Mouse (Mus musculus): ENCODE results near the gene Glb1l.
A peak's percentile ranks its signal among the peaks of the same experiment; 100 is the strongest.

Gene Glb1l

DNA sequence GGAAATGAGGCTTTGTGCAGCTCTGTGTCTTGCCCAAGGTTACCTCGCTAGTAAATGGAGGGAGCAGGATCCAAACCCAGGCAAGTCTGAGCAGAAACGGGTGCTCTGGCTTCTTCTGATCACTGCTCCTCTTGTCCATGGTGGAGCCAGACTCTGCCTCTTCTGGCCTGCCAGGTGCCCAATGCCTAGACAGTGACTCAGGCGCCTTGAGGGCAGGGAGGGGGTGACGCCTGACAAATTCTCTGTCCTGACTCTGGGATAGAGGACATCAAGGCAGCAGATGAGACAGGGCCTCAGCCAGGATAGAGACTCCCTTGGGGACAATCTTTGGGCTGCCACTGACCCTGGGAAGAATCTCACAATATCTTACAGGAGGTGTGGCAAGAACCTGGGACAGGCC, 20.6 kb upstream of the Glb1l start:
- no peak for DNase-seq (ENCODE audit: low spot score)

DNA sequence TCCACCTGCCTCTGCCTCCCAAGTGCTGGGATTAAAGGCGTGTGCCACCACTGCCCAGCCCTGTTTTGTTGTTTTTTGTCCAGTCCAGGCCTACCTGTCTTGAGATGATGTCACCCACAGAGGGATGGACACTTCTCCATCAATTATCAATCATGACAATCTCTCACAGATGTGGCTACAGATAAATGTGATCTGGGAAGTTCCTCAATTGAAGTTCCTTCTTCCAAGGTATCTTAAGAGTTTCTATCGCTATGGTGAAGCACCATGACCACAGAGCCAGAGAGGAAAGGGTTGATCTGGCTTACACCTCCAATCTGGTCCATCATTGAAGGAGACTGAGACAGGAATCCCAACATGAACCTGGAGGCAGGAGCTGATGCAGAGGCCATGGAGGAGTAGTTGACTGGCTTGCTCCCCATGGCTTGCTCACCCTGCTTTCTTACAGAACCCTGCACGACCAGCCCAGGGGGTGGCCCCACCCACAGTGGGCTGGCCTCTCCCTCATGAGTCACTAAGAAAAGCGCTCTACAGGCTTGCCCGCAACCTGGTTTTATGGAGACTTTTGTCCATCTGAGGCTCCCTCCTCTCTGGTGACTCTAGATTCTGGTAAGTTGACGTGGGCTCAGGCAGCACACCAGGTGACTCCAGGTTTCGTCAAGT, 19.9 kb upstream of the Glb1l start:
- DNase-seq (ENCODE audit: low spot score): no peak

DNA sequence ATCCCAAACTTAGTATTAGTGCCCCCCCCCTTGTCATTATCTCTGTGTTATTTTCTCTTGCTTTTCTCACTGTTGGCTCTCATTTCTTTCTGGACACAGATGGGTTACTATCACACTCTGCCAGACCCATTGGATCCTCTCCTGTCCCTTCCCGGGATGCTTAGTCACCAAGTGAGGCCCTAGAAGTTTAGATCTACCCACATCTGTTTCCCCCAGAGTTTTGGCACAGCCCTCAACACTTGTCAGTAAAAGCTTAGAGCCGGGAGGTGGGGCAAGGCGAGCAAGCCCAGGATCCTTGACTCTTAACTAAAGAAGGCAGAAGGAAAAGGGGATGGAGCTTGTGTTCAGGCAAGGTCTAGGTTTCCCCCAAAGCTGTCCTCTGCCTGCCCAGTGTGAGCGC, 18.5 kb upstream of the Glb1l start:
- peak; percentile 26 for DNase-seq (ENCODE audit: low spot score)

DNA sequence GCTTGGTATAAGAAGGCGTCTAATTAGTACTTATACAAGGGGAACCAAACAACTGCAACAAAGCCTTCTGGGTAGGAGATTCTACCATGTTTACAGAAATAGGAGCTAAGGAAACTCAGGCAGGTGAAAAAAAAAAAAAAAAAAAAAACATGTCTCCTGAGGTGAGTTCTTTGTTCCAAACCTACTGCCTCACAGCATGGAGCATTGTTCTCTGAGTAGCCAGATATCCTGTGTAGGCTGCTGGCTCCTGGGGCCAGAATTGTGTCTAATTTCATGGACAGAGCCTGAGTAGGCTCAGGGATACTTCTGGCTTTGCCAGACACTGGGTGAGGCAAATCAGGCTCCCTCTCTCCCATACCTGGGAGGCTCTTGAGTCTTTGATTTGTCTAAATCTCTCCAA, 17.0 kb upstream of the Glb1l start:
- DNase-seq (ENCODE audit: low spot score): no peak

DNA sequence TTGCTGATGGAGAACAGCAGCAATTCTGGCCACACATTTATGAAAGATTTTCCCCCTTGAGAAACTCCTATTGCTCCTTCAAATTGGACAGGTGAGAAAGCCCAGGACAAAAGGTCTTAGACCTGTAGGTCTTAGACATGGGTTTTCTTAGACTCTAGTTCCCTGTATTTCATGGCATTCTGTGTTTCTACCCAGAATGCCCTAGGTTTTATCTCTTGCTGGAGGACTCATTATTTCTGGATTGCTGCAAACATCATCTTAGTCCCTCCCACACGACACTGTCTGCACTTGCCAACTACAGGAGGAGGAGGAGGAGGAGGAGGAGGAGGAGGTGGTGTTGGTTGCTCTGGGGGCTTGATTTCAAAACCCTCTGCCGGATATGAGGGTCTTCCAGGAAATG, 15.5 kb upstream of the Glb1l start:
- DNase-seq (ENCODE audit: low spot score): peak; percentile 31

DNA sequence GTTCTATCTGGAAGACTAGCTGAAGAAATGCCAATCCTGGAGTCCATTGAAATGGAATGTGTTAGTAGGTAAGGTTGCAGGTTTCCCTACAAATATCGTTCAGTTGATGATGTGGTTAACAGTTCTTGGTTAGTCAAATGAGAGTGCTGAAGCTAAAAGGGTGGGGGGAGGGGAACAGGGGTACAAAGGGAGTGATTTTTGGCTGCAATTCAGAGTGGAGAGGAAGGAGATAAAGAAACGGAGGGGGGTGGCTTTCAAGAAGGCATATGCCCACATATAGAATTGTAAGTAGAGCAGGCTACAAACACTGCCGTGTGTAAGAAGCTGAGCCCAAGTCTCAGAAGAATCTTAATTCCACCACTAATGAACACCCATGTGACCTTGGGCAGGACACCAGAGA, 14.9 kb upstream of the Glb1l start:
- no peak for DNase-seq (ENCODE audit: low spot score)

DNA sequence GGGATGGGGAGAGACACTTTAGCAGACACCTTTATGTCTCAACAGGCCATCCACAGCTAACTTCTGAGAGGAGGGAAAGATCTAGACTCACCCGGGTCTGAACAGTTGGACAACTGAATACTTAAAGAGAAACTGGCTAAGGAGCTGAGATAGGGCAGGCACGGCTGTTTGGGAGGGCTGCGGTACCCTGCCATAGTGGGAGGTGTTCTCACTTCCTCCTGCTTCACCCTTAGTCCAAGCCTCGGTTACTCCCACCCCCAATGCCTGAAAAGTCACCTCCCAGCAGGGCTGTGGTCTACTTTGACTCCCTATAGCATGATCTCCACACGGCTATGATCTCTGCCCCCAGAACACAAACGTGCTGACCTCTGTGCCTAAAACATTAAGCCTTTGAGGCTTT, 12.9 kb upstream of the Glb1l start:
- no peak for DNase-seq (ENCODE audit: low spot score)

DNA sequence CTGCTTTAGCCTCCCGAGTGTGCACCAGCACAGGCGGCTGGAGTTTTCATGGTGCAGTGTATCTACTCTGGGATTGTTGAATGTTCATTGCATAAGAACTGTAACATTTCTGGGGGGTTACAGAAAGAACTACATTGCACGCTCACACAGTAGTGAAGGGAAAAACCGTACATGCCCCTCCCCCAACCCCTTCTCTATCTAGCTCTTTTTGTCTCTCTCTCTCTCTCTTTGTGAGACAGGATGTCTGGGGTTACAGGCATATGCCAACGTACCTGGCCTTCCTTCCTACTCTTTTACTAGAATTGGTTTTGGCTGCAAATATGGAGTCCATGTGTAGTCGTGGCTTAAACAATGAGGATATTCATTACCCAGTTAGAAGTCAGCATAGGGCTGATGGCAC, 12.3 kb upstream of the Glb1l start:
- no peak for DNase-seq (ENCODE audit: low spot score)

DNA sequence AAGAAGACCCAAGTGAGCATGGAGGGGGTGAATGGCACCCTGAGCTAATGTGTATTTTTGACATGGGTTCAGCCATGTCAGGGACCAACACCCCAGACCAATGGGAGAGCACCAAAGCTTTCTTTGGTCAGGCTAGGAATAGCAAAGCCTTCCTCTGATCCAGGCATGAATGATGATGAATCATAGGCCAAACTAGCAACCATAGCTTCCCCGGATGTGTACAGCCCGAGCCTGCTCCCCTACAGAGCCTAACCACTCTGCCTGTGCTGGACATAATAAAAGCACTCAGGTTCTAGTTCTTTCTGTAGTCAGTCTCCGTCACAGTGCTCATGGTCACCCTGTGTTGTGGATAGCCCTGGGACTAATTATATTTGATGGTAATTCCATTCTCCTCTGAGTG, 10.9 kb upstream of the Glb1l start:
- DNase-seq (ENCODE audit: low spot score): no peak

DNA sequence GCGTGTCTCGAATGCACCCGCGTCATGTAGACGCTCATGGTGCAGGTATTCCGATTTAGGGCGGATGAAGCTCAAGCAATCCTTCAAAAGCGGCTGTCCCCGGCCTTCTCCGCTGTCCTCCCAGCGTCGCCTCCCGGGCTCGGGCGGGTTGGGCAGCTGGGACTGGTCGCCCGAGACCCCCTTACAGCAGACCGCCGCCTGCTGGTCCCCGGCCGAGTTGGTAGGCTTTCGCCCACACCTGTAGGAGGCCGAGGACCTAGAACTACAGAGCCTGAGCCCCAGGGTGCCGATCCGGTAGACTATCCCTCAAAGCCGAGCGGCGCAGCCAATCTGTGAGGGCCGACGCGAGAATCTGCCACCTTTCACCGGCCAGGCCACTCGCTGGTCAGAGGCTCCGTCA, 8.9 kb upstream of the Glb1l start, which contains the start of gene Tuba4a:
Tuba4a (minus strand) TSS at position 335 of the 400 bp plus-strand sequence.
- DNase-seq (ENCODE audit: low spot score): no peak

DNA sequence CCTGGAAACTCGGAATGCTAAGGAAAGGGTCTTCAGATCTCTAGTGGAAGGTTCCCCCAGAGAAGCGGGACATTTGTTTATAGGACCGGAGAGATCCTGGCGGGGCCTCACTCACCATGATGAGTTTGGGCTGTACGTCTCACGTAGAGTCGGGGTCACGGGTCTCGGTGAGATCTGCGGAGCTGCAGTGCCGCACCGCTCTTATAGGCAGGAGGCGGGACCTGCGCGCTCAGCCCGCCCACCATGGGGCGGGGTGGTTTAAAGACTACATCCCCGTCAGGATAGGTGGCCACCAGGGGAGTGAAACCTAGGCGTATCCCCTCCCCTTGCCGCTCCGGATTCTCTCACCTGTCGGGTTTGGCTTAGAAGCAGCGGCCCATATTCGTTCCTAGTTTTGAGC, 8.5 kb upstream of the Glb1l start:
- DNase-seq (ENCODE audit: low spot score): peak; percentile 81

DNA sequence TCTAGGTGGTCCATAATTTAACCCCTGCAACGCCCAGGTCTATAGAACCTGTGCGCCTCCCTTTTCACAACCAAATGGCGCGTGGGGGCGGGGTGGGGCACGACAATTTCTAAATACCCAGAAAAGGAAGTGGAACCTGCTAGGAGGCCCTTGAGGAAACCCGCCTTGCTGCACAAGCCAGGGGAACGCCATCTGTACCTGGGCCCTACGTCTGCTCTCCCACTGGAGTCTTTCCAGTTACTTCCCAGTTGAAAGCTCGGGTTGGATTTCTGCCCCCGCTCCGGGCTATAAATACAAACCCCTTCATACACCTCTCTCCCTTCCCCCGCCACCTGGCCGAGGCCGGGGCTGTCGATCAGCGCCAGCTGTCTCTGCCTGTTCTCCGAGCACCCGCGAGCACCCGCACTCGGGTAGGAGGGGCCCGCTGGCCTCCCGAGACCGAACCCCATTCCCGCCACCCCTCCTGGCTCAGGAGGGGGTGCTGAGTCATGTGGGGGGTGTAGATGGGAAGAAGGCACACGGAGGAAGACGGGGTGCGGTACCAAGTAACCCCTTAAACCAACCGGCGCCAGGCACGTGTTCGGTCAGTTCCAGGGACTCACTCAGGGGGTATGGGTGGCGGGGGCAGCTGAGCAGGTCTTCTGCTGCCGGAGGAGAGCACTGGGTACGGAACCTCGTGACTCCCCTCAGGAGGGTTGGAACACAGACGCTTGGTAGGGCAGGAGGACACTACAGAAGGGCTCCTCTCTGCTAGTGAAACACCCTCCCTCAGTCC, 7.8 kb upstream of the Glb1l start:
- DNase-seq (ENCODE audit: low spot score): no peak

DNA sequence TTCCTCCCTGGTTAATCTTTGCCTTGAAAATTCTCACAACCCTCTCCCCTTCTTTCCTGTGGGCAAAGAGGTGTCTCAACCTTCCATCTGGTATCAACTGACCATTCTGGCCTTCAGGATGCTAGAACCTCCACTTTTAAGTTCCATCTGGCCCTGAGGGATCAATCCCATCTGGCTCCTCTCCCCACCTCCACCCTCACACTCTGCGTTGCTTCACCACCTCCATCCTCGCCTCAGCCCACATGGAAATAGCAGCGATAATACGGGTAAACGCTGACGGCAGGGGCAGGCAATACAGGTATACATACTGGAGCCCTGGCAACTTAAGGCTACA, 7.2 kb upstream of the Glb1l start:
- no peak for DNase-seq (ENCODE audit: low spot score)

DNA sequence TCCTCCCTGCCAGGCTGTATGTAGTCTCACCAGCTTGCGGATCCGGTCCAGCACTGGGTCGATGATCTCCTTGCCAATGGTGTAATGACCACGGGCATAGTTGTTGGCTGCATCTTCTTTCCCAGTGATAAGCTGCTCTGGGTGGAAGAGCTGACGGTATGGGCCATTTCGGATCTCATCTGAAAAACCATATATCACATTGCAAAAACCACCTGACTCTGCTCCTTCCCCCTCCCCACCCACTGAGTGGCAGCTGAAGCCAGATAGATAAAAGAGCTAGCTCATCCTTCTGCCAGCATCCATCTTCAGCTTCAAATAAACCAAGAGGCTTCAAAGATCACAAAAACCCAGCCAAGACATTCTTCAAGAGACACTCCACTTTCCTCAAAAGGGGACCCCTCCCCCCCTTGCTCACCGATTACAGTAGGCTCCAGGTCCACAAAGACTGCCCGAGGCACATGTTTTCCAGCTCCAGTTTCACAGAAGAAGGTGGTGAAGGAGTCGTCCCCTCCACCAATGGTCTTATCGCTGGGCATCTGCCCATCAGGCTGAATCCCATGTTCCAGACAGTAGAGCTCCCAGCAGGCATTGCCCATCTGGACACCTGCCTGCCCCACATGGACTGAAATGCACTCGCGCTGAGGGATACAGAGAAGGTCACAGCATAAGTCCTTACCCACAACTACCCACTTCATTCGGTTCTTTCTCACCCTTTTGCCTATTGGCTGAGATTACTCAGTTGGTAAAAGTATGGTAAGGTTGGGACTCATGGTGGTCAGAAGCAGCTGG, 6.4 kb upstream of the Glb1l start:
- DNase-seq (ENCODE audit: low spot score): no peak

DNA sequence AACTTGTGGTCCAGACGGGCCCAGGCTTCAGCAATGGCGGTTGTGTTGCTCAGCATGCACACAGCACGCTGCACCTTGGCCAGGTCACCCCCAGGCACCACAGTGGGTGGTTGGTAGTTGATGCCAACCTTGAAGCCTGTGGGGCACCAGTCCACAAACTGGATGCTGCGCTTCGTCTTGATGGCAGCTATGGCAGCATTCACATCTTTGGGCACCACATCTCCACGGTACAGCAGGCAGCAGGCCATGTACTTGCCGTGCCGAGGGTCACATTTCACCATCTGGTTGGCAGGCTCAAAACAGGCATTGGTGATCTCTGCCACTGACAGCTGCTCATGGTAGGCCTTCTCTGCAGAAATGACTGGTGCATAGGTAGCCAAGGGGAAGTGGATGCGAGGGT, 5.2 kb upstream of the Glb1l start:
- DNase-seq (ENCODE audit: low spot score): no peak

DNA sequence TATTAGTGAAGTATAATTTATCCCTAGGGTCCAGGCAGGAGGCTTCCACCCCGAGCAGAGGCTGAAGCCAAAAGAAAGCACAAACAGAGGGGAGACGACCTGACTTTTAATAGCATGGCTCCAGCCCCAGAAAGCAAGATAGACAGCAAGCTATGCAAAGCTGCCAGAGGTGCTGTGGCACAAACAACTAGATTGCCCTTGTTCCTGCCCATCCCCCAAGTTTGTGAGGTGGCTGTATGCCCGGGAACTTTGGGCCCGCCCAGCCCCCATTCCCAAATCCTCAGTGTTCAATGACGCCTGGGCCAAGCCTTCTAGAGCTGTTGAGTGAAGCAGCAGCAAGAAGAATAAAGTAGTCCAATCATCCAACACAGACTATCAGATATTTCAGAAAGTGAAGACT, 4.3 kb upstream of the Glb1l start:
- no peak for DNase-seq (ENCODE audit: low spot score)

DNA sequence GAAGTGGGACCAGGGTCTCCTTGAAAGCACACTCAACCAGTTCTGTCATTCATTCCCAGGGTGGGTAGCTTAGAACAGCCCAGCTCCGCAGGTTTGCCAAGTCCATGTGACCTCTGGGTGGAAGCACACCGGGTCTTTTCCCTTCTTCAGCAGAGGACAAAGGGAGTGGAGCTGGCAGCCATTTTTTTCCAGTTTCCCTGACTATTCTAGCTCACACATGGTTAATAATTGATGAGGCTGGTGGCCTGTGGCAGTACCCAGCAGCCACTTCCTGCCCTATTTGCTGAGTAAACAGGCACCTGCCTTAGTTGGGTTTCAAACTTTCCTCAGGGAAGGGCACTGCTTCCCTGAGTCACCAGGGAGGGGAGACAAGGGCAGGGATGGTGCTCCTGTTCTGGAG, 3.8 kb upstream of the Glb1l start:
- DNase-seq (ENCODE audit: low spot score): no peak

DNA sequence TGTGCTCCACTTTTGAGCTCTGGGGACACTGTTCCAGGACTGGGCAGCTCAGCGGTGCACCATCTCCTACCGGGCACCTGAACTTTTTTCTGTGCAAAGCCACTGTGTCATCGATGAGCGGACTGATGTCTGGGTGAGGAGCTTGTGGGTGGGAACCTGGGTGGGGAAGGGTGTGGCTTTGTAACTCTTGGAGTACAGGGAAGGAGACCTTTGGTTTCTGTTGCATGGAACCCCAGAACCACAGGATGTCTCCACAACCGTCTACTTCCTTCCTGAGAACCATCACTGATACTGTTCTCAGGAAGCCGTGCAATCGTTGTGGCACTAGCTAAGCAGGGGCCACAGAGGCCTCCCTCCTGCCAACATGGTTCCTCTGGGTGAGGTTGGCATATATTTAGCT, 2.5 kb upstream of the Glb1l start:
- DNase-seq (ENCODE audit: low spot score): no peak

DNA sequence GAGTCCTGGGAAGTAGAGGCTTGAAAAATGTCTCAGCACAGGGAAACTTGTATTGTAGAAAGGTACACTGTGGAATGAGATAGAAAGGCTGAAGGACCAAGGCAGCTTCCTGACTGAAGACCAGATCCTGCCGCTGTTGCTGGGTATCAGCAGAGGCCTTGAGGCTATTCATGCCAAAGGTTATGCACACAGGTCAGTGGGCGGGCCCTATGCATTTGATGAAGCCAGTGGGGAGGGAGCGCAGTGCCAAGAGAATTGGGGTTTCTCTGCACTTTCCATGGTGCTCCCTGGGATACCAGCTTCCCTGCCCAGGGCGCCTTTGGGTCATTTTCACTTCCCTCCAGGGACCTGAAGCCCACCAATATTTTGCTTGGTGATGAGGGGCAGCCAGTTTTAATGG, 1.9 kb upstream of the Glb1l start:
- no peak for DNase-seq (ENCODE audit: low spot score)

DNA sequence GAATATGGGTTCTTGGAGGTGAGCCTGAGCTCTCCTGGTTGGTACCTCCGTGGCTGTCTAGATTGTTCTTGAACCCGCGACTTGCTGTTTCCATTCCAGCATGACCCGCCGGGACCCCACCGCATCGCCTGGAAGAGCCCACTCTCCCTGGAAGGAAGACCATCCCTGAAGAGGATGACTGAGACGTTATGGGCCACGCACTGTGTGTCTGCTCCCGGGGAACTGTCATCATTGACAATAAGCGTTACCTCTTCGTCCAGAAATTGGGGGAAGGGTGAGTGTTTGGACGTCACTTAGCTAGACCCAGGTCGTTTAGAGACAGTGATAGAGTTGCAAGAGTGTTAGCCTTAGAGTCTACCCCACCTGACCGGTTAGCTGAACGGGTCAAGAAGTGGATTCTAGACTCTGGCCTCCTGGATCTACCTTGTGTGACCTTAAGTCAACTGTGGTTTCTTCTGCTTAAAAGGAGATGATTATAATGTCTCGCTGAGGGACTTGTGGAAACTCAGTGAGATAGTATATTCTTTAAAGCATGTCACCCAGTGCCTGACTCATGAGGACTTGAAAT, 612 bp upstream of the Glb1l start:
- no peak for DNase-seq (ENCODE audit: low spot score)

DNA sequence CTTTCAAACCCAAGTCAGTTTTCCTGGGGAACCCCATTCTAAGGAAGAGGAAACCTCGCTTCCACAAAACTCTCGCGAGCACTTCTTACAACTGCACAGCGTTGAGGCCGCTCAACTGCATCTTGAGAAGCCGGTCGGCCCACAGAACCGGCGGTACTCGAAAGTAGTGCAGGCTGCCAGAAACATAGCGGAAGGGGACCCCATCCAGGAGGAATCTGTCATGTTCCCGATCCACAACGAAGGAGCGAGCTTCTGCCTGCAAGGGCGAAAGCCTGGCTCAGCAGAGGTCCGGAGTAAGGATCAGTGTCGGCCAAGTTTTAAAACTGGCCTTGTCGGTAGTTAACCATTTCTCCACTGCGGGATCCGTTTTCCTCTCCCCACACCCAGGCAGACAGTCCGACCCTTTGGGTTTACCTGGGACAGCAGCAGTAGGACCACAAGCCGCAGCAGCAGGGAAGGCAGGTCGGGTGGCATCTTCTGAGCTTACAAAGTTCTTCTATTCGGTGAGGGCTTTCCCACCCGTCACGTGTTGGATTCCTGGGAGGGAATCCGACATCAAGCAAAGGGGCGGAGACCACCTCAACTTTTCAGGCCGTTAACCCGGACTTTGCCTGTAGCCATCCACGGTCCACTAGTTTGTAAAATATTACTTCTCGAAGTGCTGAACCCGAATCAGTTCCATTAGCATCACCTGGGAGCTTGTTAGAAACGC, 1.5 kb downstream of the Glb1l start:
- DNase-seq (ENCODE audit: low spot score): peak; percentile 70

DNA sequence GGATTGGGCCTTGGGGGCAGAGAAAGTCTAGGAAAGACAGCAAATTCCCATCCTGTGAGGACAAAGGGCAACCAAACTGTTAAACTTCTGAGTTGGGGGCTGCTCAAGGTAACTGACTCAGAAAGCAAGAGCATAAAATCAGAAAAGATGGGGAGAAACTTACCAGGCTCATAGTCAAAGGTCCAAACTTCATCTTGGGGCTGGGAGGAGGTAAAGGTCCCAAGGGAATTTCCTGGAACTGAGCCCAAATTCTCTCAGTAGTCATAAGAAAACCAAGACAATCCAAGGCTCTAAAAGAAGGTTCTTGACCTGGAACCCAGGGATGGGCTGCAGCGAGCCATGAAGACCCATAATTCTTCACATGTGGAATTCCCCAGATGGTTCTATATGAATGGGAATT, 9.4 kb downstream of the Glb1l start:
- no peak for DNase-seq (ENCODE audit: low spot score)

Measured in testis, postnatal 10 days (tissue).